Mouse (Mus musculus) C2C12 (cell line): ENCODE data around the gene Atoh7. TPM values are rescaled to one million over a fixed set of nuclear protein-coding genes. Genes with fewer than 3 reads are reported as not detected.

Source experiments
- H3K27me3 ChIP-seq: one replicate; pipeline ENCODE4 v1.6.1; 2011; ENCODE audit not compliant: control insufficient read depth, insufficient read depth, insufficient read length
- H3K36me3 ChIP-seq: one replicate; pipeline ENCODE4 v1.6.1; 2011; ENCODE audit not compliant: control insufficient read depth, insufficient read depth
- H3K4me3 ChIP-seq: one replicate; pipeline ENCODE4 v1.5.1; 2011; ENCODE audit warnings: mild to moderate bottlenecking, control low read depth; ENCODE audit not compliant: poor library complexity, insufficient read depth, severe bottlenecking
- H3K79me2 ChIP-seq: one replicate; pipeline ENCODE4 v1.6.1; 2011; ENCODE audit not compliant: control insufficient read depth, insufficient read depth
- H3K79me3 ChIP-seq: one replicate; pipeline ENCODE4 v1.6.1; 2011; ENCODE audit warnings: low read depth, control low read depth
- H3ac ChIP-seq: one replicate; pipeline ENCODE3; 2011; ENCODE audit warnings: low read depth; ENCODE audit not compliant: control insufficient read depth, insufficient read length
- CEBPB ChIP-seq: IDR thresholded peaks from one replicate; pipeline ENCODE4 v1.6.1; 2011; ENCODE audit warnings: low read depth, mild to moderate bottlenecking, control low read depth, moderate library complexity
- CTCF ChIP-seq: IDR thresholded peaks from one replicate; pipeline ENCODE4 v1.5.1; 2011; ENCODE audit not compliant: control insufficient read depth, insufficient read depth, insufficient read length
- FOSL1 ChIP-seq: IDR thresholded peaks from one replicate; pipeline ENCODE4 v1.8.0; 2011; ENCODE audit warnings: mild to moderate bottlenecking, low read length; ENCODE audit not compliant: poor library complexity, insufficient read depth, severe bottlenecking
- MAX ChIP-seq: IDR thresholded peaks from one replicate; pipeline ENCODE4 v1.6.1; 2011; ENCODE audit warnings: mild to moderate bottlenecking, control low read depth
- MYOD1 ChIP-seq: IDR thresholded peaks from one replicate; pipeline ENCODE4 v1.6.1; 2011; ENCODE audit warnings: low read depth; ENCODE audit not compliant: control insufficient read depth, insufficient read length
- MYOG ChIP-seq: IDR thresholded peaks from one replicate; pipeline ENCODE4 v1.6.1; 2011; ENCODE audit not compliant: control insufficient read depth, insufficient read length; ENCODE audit errors: extremely low read depth
- USF1 ChIP-seq: IDR thresholded peaks from one replicate; pipeline ENCODE4 v1.6.1; 2011; ENCODE audit warnings: low read depth, mild to moderate bottlenecking, control low read depth, moderate library complexity
- polyA plus RNA-seq: library from polyadenylated mRNA; unstranded; fragments of >200 nt; fragmentation: generic; extraction: Trizol; gene quantifications from one replicate; pipeline ENCODE4 v1.2.1, GENCODE M21; 2012; ENCODE audit warnings: missing spikeins

Gene Atoh7
- polyA plus RNA-seq, 1 experiment = not detected

DNA sequence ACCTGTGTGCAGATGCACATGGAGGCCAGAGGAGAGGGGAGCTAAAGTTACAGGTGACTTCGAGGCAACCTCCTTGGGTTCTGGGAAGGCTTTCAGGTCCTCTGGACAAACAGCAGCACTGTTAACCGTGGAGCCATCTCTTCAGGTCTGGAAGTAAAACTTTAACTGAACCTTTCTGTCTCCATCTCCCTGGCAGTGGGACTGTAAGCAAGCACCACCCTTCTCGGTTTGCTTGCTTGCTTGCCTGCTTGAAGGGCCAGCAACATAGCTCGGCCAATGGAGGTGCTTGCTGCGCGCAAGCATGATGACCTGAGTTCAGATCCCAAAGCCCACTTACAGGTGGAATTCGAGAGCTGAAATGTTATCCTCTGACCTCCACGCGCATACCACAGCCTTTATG lies 34.9 kb upstream of the Atoh7 start:
- TF ChIP-seq MAX = no peak
- no peak for TF ChIP-seq FOSL1
- TF ChIP-seq USF1 = no peak
- no peak for TF ChIP-seq CEBPB
- no peak for TF ChIP-seq MYOD1
- no peak for TF ChIP-seq MYOG
- no peak for TF ChIP-seq CTCF
- Histone ChIP-seq H3ac (no peak overlapping the region), H3K79me3 (no peaks in the 10 kb centered on the region), H3K27me3 (peaks cover 31% of the 10 kb centered on the region), H3K4me3 (no peak overlapping the region), H3K36me3 (no peaks in the 10 kb centered on the region), H3K79me2 (no peaks in the 10 kb centered on the region)

DNA sequence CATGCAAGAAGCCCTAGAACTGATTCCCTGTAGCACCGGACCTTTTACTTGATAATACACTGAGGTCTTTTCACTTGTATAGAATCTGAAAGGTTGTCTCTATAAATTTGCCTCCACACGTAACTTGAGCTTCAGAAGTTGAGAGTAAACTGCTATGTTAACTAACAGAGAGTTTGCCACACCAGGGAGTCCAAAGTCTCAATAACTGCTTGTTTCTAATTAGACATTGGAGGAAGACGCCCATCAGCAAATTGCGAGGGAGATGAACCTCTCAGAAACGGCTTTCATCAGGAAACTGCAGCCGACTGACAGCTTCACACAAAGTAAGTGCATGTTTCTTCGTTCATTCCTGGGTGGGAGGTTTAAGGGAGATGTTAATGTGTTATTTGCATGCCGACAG lies 33.9 kb upstream of the Atoh7 start:
- no peaks in the 10 kb centered on the region for H3K79me3 ChIP-seq
- peaks cover 31% of the 10 kb centered on the region for H3K27me3 ChIP-seq
- TF ChIP-seq MYOG = no peak
- TF ChIP-seq MAX = no peak
- no peak for TF ChIP-seq MYOD1
- no peak for TF ChIP-seq FOSL1
- TF ChIP-seq USF1 = no peak
- TF ChIP-seq CTCF = no peak
- no peak for TF ChIP-seq CEBPB
- no peaks in the 10 kb centered on the region for H3K79me2 ChIP-seq
- H3ac ChIP-seq = no peak overlapping the region
- H3K4me3 ChIP-seq = no peak overlapping the region
- no peaks in the 10 kb centered on the region for H3K36me3 ChIP-seq

GRCm38 (mm10) chr10:63065988-63066387 lies 33.5 kb upstream of the Atoh7 start:
- H3K79me2 ChIP-seq = no peaks in the 10 kb centered on the region
- peaks cover 31% of the 10 kb centered on the region for H3K27me3 ChIP-seq
- H3K4me3 ChIP-seq = no peak overlapping the region
- H3K79me3 ChIP-seq = no peaks in the 10 kb centered on the region
- no peaks in the 10 kb centered on the region for H3K36me3 ChIP-seq
- TF ChIP-seq CTCF (peak; percentile 75), MAX (no peak), MYOD1 (no peak), USF1 (no peak), FOSL1 (no peak), MYOG (no peak)
- no peak overlapping the region for H3ac ChIP-seq

DNA sequence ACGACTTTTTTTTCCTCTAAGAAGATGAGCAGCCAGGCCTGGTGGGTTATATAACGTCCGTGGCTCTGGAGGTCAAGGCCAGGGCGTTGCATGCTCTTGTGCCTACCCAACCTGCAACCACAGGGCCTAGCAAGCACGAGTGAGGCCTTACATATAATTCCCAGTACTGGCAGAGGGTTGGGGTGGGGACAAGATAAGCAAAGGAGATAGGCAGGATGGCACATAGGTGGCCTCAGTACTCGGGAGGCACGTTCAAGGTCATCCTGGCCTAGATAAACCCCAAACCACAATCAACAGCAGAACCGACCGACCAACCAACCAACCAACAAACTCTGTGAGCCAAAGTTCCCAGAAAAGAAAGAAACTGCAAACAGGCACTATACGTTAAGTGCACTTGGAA lies 13.1 kb upstream of the Atoh7 start:
- Histone ChIP-seq H3K4me3 (no peak overlapping the region), H3K79me2 (no peaks in the 10 kb centered on the region), H3K79me3 (no peaks in the 10 kb centered on the region), H3K27me3 (peaks cover 6% of the 10 kb centered on the region), H3ac (no peak overlapping the region), H3K36me3 (no peaks in the 10 kb centered on the region)
- TF ChIP-seq MYOD1 (no peak), MYOG (no peak), CTCF (no peak), FOSL1 (no peak), CEBPB (no peak), MAX (no peak), USF1 (no peak)

DNA sequence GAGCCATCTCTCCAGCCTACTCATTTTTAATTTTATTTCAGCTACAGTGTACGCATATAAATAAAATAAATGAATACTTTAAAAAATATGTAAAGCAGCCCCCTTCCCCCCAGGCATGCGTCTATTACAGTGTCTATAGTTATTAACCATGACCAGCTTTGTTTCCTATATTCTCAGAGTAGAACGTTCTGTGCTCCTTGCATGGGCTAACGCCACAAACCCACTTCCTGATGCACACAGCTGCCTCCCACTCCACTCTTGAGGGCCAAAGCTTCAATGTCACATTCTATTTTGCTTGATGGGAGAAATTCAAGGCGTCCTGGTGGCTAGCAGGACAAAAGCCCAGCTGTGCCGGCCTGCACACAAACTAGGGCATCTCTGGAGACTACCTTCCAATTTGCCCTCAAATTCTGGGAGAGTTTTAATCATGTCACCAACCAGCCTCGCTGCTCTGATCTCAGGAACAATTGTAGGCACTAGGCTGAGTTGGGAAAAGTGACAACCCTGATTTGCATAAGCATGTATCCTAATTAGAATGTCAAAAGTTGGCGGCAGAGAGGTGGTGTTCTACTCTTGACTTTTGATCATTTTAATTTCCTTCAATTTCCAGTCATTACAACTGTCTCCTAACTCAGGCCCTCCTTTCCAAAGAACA lies 10.2 kb upstream of the Atoh7 start:
- H3K4me3 ChIP-seq = no peak overlapping the region
- H3K27me3 ChIP-seq = peaks cover 15% of the 10 kb centered on the region
- no peak overlapping the region for H3ac ChIP-seq
- TF ChIP-seq FOSL1 (no peak), CTCF (no peak), MYOD1 (no peak), USF1 (no peak), CEBPB (no peak), MAX (no peak), MYOG (no peak)
- no peaks in the 10 kb centered on the region for H3K79me2 ChIP-seq
- H3K36me3 ChIP-seq = no peaks in the 10 kb centered on the region
- no peaks in the 10 kb centered on the region for H3K79me3 ChIP-seq
